Mouse (Mus musculus) frontal cortex, postnatal 25 days (tissue): ENCODE data around the gene Cdcp2.
"Not testable (repeated sequence)": the region's sequence is repeated elsewhere in the genome, so short reads cannot be mapped to it uniquely, and the experiment has no call there.

Experiments
- DNase-seq, 2 experiments: peaks; one replicate each; pipeline ENCODE4 v3.0.0; 2022; ENCODE audit warnings: low spot score in 2 of 2

Gene Cdcp2

GRCm38 (mm10) chr4:107091696-107092095 is 5.0 kb upstream of the Cdcp2 start:
- DNase-seq, result no peak

DNA sequence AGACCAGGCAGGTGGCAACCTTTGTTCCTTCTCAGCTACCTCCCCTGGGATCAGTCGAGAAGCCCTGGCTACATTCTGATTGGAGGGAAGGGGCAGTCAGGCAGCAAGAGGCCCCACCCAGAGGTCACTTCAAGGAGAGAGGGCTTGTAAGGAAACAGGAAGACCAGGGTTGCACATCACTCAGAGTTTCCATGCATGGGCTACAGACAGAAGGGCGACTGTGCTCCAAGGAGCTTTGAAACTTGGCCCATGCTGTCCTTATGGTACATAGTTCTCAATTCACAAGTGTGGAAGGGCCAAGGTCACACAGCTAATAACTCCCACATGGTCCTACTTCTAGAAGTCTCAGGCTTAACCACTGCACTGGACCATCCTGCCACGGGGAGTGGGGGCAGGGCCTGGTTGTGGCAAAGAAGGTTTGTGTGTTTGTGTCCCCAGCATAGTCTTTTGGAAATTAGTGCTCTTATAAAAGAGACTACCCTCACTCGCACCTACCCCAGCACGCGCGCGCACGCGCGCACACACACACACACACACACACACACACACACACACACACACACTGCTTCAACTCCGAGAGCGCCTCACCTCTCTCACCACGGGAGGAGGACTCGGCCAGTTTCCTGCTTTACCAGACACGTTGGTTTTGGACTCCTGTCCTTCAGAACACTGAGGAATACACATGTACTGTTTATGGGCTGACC is 2.1 kb upstream of the Cdcp2 start:
- DNase-seq, result no peak

DNA sequence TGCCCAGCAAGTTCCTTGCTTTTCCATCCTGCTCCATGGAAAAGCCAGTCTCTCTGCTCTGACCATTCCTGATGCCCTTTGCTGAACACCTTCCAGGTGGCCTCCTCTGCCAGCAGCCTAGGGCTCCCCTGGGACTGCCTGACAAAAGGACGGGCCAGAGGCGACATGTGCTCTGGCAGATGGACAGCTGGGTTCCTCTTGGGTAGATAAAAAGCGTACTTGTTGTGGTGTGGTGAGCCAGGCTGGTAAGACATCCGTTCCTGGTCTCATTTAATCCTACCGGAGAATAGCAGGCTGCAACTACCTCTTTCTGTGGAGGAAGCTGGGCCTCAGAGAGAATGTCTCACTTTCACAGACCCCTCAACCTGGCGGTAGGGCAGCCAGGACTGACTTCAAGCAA is 648 bp upstream of the Cdcp2 start:
- no peak for DNase-seq

DNA sequence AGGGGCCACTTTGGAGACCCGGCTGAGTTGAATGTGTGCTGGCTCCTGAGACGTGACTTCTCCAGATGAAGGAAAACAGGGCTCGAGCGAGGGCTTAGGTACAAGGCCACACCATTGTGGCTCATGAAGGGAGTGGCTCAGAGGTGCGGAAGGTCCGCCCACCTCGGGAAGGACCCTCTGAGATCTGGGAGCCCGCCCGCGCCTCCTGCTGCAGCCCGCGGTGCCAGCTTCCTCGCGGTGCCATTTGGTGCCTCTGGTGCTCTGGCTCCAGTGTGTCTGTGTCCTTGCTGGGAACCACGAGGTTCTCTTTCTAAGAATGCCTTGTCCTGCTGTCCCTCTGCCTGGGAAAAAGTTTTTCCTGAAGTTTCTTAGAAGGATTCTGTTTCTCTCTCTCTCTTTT is 1.2 kb downstream of the Cdcp2 start:
- no peak for DNase-seq

- no peak for DNase-seq
Measured at GRCm38 (mm10) chr4:107098375-107098774, 1.7 kb downstream of the Cdcp2 start.

- DNase-seq, result no peak
Measured at GRCm38 (mm10) chr4:107098791-107099525, 2.3 kb downstream of the Cdcp2 start.

DNA sequence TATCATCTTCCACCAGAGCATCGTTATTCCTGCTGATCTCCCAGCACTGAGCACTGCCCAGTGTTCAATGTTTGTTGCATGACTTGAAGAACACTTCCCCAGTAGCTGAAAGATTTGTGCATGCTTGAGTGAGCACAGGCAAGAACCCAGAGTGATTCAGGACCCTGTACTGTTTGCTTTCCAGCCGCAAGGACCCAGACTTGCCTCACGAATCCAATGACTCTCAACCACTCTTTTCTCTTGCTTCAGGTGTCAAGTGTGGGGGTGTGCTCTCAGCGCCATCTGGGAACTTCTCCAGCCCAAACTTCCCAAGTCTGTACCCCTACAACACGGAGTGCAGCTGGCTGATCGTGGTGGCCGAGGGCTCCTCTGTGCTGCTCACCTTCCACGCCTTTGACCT is 5.5 kb downstream of the Cdcp2 start:
- no peak for DNase-seq

DNA sequence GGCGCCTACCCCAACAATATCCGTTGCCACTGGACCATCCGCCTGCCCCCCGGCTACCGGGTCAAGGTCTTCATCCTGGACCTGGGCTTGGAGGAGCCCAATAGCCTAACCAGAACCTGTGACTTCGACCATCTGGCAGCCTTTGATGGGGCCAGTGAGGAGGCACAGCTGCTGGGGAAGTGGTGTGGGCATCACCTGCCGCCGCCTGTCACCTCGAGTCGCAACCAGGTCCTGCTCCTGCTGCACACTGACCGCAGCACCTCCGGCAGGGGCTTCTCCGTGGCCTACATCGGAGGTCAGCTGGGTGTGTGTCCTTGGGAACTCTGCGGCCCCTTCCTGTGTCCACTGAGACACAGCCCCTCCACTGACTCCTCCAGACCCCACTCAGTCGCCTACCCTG is 10.1 kb downstream of the Cdcp2 start:
- no peak for DNase-seq

GRCm38 (mm10) chr4:107108291-107108731 is 11.6 kb downstream of the Cdcp2 start:
- DNase-seq, result no peak

DNA sequence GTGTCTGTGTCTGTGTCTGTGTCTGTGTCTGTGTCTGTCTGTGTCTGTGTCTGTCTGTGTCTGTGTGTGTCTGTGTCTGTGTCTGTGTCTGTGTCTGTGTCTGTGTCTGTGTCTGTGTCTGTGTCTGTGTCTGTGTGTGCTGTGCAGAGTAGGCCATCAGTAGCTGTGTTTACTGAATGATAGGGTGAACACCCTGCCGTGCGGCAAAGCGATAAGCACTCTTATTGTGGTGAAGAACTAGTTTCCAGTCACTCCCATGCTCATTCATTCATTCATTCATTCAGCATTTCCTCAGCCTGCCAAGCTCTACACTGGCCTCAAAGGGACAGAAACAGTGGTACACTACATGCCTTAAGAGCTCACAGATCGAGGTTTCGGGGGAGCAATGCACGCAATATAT is 12.5 kb downstream of the Cdcp2 start:
- DNase-seq, result not testable (repeated sequence)

DNA sequence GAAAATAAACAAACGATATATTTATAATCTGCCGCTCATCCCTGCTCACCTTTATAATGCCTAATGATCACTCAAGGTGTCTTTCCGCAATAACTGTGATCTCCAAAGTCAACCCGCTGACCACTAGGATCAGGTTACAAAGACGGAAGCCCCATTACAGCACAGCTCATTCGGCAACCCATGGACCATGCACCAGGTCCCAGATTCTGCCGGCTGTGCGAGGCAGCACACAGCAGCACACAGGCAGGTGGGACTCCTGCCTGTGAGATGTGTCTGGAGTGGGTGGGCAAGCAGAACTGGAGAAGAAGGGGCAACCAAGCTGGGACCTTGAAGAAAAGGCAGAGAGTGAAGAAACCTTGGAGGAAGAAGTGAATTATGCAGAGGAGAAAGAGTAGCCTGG is 17.6 kb downstream of the Cdcp2 start:
- no peak for DNase-seq

DNA sequence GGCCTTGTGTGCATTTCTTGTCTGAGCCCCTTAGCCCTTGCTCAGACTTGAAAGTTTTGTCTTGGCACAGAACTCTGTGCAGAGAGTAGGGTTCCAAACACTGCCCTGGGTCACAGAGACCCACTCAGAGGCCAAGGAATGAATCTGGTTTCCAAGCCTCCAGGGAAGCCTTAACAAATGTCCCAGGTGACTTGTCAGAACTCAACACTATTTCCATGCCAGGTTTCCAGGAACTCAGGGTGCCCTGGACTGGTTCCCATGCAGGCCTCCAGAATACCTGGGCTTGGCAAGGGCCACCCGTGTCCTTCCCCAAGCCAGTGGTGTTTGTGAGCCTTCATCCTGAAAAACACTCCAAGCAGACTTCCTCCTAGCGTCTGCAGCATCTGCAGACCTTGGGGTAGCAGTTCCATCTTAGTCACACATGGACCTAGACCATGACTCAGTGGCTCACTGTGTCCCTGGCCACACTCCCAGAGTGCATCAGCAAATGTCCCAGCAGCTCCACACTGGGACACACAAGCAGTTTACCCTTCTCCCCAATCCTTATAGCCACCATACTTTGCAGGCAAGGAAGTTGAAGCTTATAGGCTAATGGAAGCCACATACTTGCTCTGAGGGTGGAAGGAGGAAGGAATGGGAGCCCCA is 21.2 kb downstream of the Cdcp2 start:
- no peak for DNase-seq

- no peak for DNase-seq
Measured at GRCm38 (mm10) chr4:107119056-107119455, 22.4 kb downstream of the Cdcp2 start.

DNA sequence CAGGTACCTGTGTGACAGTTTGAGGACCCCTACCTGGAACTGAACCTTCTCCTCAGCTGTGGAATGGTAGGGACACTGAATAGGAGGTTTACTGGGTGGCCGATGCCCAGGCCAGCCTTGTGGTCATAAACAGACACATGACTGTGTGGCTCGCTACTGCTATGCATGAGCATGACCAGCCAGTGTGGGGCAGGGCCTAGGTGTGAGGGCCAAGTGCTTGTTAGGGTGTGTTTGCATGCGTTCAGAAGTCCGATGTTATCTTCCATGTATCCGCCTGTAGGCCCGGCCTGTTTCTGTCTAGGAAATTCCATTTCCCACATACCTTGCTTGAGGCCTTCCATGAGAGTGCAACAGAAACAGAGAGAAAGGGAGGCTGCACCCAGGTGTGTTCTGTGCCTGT is 24.0 kb downstream of the Cdcp2 start:
- DNase-seq, result no peak

GRCm38 (mm10) chr4:107121165-107121943 is 24.7 kb downstream of the Cdcp2 start:
- no peak for DNase-seq

GRCm38 (mm10) chr4:107124376-107124775 is 27.7 kb downstream of the Cdcp2 start:
- DNase-seq, result no peak

DNA sequence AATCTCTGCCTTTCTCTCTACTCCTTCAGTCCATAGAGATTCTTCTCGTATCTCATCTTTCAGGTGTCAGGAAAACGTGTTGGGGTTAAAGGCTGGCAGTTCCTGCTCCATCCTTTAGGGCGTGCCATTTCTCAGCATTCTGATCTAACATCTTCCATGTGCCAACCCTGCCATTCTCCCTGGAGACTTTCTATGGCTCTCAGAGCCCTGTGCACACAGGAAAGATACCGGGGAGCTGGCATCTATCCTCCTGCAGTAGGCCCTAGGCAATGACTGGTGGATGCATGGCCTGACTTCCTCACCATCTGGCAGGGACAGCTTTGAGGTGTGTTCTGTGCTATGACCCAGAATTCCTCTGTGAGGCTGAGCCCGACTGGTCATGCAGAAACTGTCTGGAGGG is 28.4 kb downstream of the Cdcp2 start:
- no peak for DNase-seq

DNA sequence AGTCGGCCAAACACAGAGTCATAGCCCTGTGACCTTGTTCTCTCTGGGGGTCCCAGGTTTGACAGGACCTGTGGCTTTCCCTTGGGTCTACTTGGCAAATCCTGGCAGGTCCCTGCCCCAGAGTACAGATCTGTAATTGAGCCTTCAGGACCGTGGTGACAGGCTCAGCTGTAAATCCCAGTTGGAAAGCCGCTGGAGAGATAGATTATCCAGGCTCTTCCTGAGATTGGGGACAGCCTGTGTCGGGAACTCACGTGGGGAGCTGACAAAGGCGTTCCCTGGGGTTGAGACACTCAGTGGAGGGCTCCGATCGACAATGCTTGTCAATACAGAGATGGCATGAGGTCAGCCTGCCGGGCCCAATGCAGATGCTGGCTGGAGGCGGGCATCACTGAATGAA is 29.7 kb downstream of the Cdcp2 start:
- no peak for DNase-seq

- DNase-seq, result no peak
Measured at GRCm38 (mm10) chr4:107126891-107127524, 30.3 kb downstream of the Cdcp2 start.

DNA sequence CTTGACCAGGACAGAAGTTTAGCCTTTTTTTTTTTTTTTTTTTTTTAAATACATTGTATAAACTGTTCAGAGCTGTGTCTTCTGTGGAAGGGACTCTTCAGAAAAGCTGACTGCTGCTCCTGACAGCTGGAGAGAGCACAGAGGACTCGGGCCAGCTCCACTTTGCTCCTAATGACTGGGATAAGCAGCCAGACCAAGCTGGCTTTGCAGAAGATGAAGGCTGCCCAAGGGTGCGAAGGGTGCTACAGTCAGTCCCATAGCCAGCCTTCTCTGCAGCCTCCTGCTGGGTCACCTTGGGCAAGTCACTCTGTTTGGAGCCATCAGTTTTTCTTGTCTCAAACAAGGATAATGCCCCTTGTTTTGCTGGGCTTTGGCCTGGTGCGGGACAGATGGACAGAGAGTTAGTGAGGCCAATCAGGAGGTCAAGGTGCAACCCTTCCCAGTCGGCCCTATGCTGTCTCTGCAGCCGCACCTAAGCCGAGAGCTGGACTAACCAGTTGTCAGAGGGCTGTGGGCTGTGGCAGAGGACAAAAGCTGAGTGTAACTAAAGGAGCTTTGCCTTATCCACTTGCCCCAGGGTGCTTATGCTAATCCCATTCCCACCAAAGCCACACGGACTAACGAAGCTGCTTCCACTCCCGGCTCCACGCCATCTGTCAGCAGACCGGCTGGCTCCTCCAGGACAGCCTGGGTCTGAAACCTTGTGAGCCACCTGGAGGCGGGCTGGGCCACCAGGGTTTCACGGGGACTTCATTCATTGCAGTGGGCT is 31.4 kb downstream of the Cdcp2 start:
- DNase-seq, result no peak

- no peak for DNase-seq
Measured at GRCm38 (mm10) chr4:107129373-107129772, 32.7 kb downstream of the Cdcp2 start.
